Mouse (Mus musculus): Measurements from ENCODE around the gene Zdhhc6. TPM values are rescaled to one million over a fixed set of nuclear protein-coding genes. Genes with fewer than 3 reads are reported as not detected.

Gene Zdhhc6
- polyA plus RNA-seq, 1 experiment: 27.5 TPM

GRCm38 (mm10) chr19:55292210-55292850 is 23.5 kb downstream of the Zdhhc6 start:
- Histone ChIP-seq H3K27ac (replicated peaks; ENCODE audit: low read depth, low read length) (no peak overlapping the region), H3K4me1 (ENCODE audit: control insufficient read depth, insufficient read depth, insufficient read length, low read length) (peaks cover 3% of the 10 kb centered on the region; the same call in 1 of the 2 replicates), H3K4me3 (ENCODE audit: insufficient read depth, low read depth, low read length) (no peak overlapping the region)

- Histone ChIP-seq H3K4me3 (ENCODE audit: insufficient read depth, low read depth, low read length) (no peak overlapping the region), H3K27ac (replicated peaks; ENCODE audit: low read depth, low read length) (no peak overlapping the region), H3K4me1 (ENCODE audit: control insufficient read depth, insufficient read depth, insufficient read length, low read length) (peaks cover 3% of the 10 kb centered on the region; the same call in 1 of the 2 replicates)
These were observed 25.1 kb downstream of the Zdhhc6 start for GRCm38 (mm10) chr19:55290621-55291270.

- peaks cover 3% of the 10 kb centered on the region; the same call in 1 of the 2 replicates for H3K4me1 ChIP-seq (ENCODE audit: control insufficient read depth, insufficient read depth, insufficient read length, low read length)
- no peak overlapping the region for H3K27ac ChIP-seq (replicated peaks; ENCODE audit: low read depth, low read length)
- H3K4me3 ChIP-seq (ENCODE audit: insufficient read depth, low read depth, low read length): no peak overlapping the region
These were observed 26.9 kb downstream of the Zdhhc6 start for GRCm38 (mm10) chr19:55288974-55289373.

GRCm38 (mm10) chr19:55286034-55286433 is 29.8 kb downstream of the Zdhhc6 start:
- no peaks in the 10 kb centered on the region for H3K4me1 ChIP-seq (ENCODE audit: control insufficient read depth, insufficient read depth, insufficient read length, low read length)
- no peak overlapping the region for H3K4me3 ChIP-seq (ENCODE audit: insufficient read depth, low read depth, low read length)
- no peak overlapping the region for H3K27ac ChIP-seq (replicated peaks; ENCODE audit: low read depth, low read length)

- Histone ChIP-seq H3K4me3 (ENCODE audit: insufficient read depth, low read depth, low read length) (no peak overlapping the region), H3K4me1 (ENCODE audit: control insufficient read depth, insufficient read depth, insufficient read length, low read length) (no peaks in the 10 kb centered on the region), H3K27ac (replicated peaks; ENCODE audit: low read depth, low read length) (no peak overlapping the region)
These were observed 31.7 kb downstream of the Zdhhc6 start for GRCm38 (mm10) chr19:55284093-55284492.

- H3K27ac ChIP-seq (replicated peaks; ENCODE audit: low read depth, low read length): no peak overlapping the region
- H3K4me1 ChIP-seq (ENCODE audit: control insufficient read depth, insufficient read depth, insufficient read length, low read length): no peaks in the 10 kb centered on the region
- no peak overlapping the region for H3K4me3 ChIP-seq (ENCODE audit: insufficient read depth, low read depth, low read length)
These were observed 39.1 kb downstream of the Zdhhc6 start for GRCm38 (mm10) chr19:55276770-55277169.

- H3K4me1 ChIP-seq (ENCODE audit: control insufficient read depth, insufficient read depth, insufficient read length, low read length): no peaks in the 10 kb centered on the region
- H3K4me3 ChIP-seq (ENCODE audit: insufficient read depth, low read depth, low read length): no peak overlapping the region
- no peak overlapping the region for H3K27ac ChIP-seq (replicated peaks; ENCODE audit: low read depth, low read length)
These were observed 39.7 kb downstream of the Zdhhc6 start for GRCm38 (mm10) chr19:55276100-55276499.

GRCm38 (mm10) chr19:55273340-55273739 is 42.5 kb downstream of the Zdhhc6 start:
- Histone ChIP-seq H3K27ac (replicated peaks; ENCODE audit: low read depth, low read length) (no peak overlapping the region), H3K4me3 (ENCODE audit: insufficient read depth, low read depth, low read length) (no peak overlapping the region), H3K4me1 (ENCODE audit: control insufficient read depth, insufficient read depth, insufficient read length, low read length) (no peaks in the 10 kb centered on the region)

GRCm38 (mm10) chr19:55271448-55271847 is 44.4 kb downstream of the Zdhhc6 start:
- Histone ChIP-seq H3K27ac (replicated peaks; ENCODE audit: low read depth, low read length) (no peak overlapping the region), H3K4me1 (ENCODE audit: control insufficient read depth, insufficient read depth, insufficient read length, low read length) (no peaks in the 10 kb centered on the region), H3K4me3 (ENCODE audit: insufficient read depth, low read depth, low read length) (no peak overlapping the region)

- Histone ChIP-seq H3K27ac (replicated peaks; ENCODE audit: low read depth, low read length) (no peak overlapping the region), H3K4me3 (ENCODE audit: insufficient read depth, low read depth, low read length) (no peak overlapping the region), H3K4me1 (ENCODE audit: control insufficient read depth, insufficient read depth, insufficient read length, low read length) (no peaks in the 10 kb centered on the region)
These were observed 46.8 kb downstream of the Zdhhc6 start for GRCm38 (mm10) chr19:55269051-55269450.

GRCm38 (mm10) chr19:55268150-55268549 is 47.7 kb downstream of the Zdhhc6 start:
- Histone ChIP-seq H3K4me1 (ENCODE audit: control insufficient read depth, insufficient read depth, insufficient read length, low read length) (no peaks in the 10 kb centered on the region), H3K4me3 (ENCODE audit: insufficient read depth, low read depth, low read length) (no peak overlapping the region), H3K27ac (replicated peaks; ENCODE audit: low read depth, low read length) (no peak overlapping the region)

- Histone ChIP-seq H3K4me3 (ENCODE audit: insufficient read depth, low read depth, low read length) (no peak overlapping the region), H3K27ac (replicated peaks; ENCODE audit: low read depth, low read length) (no peak overlapping the region), H3K4me1 (ENCODE audit: control insufficient read depth, insufficient read depth, insufficient read length, low read length) (no peaks in the 10 kb centered on the region)
These were observed 49.0 kb downstream of the Zdhhc6 start for GRCm38 (mm10) chr19:55266786-55267185.

- Histone ChIP-seq H3K27ac (replicated peaks; ENCODE audit: low read depth, low read length) (no peak overlapping the region), H3K4me3 (ENCODE audit: insufficient read depth, low read depth, low read length) (no peak overlapping the region)
These were observed 50.6 kb downstream of the Zdhhc6 start for GRCm38 (mm10) chr19:55265269-55265668.

GRCm38 (mm10) chr19:55260389-55261184 is 55.2 kb downstream of the Zdhhc6 start:
- peak overlapping the region; percentile 46 for H3K27ac ChIP-seq (replicated peaks; ENCODE audit: low read depth, low read length)
- no peak overlapping the region for H3K4me3 ChIP-seq (ENCODE audit: insufficient read depth, low read depth, low read length)
- H3K4me1 ChIP-seq (ENCODE audit: control insufficient read depth, insufficient read depth, insufficient read length, low read length): peaks cover 9% of the 10 kb centered on the region; the same call in 1 of the 2 replicates

More at GRCm38 (mm10) chr19:55265269-55265668, 50.6 kb downstream of the Zdhhc6 start:
- 0 out of 2 replicates have a peak, but pooled peaks cover 2% of the 10 kb centered on the region for H3K4me1 ChIP-seq (ENCODE audit: control insufficient read depth, insufficient read depth, insufficient read length, low read length)

- H3K4me3 ChIP-seq (ENCODE audit: insufficient read depth, low read depth, low read length): no peak overlapping the region
- H3K27ac ChIP-seq (replicated peaks; ENCODE audit: low read depth, low read length): no peak overlapping the region
- peaks cover 9% of the 10 kb centered on the region; the same call in 1 of the 2 replicates for H3K4me1 ChIP-seq (ENCODE audit: control insufficient read depth, insufficient read depth, insufficient read length, low read length)
These were observed 57.3 kb downstream of the Zdhhc6 start for GRCm38 (mm10) chr19:55258514-55258913.
